In the genomic region with DNA sequence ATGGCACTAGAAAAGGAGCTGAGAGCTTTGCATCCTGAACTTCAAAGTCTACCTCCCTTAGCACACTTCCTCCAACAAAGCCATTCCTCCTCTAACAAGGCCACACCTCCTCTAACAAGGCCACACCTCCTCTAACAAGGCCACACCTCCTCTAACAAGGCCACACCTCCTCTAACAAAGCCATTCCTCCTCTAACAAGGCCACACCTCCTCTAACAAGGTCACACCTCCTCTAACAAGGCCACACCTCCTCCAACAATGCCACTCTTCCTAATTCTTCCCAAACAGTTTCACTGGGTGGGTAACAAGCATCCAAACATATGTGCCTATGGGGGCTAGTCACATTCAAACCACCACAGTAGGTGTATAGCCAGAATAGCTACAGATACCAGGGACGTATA, we compare ENCODE assay signal across 26 mouse cellular contexts. TPM values are rescaled to one million over a fixed set of nuclear protein-coding genes. Genes with fewer than 3 reads are reported as not detected.
DNase-seq lines count a peak whose midpoint lies in the region; ATAC-seq and TF ChIP-seq lines count a peak whose summit lies in the region.
"Had no signal": no experiment of that assay in that cellular context is flagged by ENCODE, and none has a peak within 500 bp of the region (broad histone marks: within the 10 kb centered on the region; RNA-seq: fewer than 3 reads in every experiment).

No protein-coding gene starts in this region.

- ATAC-seq in midbrain, embryonic 11.5 days (ENCODE audit: low FRiP score) = no peak
- no peak for ATAC-seq in midbrain, postnatal 0 days (ENCODE audit: low FRiP score)
- ATAC-seq: CD4-positive, CD25-positive, alpha-beta regulatory T cell, adult 4 months; forebrain, embryonic 13.5 days; forebrain, embryonic 15.5 days; forebrain, postnatal 0 days had no signal

- no peaks in the 10 kb centered on the region for H3K4me1 ChIP-seq in midbrain, embryonic 11.5 days (ENCODE audit: control insufficient read depth, insufficient read depth, low read length)
- no peaks in the 10 kb centered on the region for H3K4me1 ChIP-seq in midbrain, postnatal 0 days (ENCODE audit: insufficient read depth, low read length)
- H3K4me1 ChIP-seq in CH12.LX (ENCODE audit: control insufficient read depth in 1 of 2, insufficient read depth in 2 of 2) (no peaks in the 10 kb centered on the region), MEL (ENCODE audit: control insufficient read depth in 1 of 2, insufficient read depth in 2 of 2, low read length in 2 of 2) (peaks cover 21 to 36% of the 10 kb centered on the region in 2 experiments)
- H3K4me1 ChIP-seq: embryonic facial prominence, embryonic 10.5 days; embryonic facial prominence, embryonic 12.5 days; forebrain, embryonic 13.5 days; forebrain, embryonic 15.5 days had no signal

- TF ChIP-seq RAD21 in CH12.LX (IDR thresholded peaks at IDR 0.05; ENCODE audit: low read depth, low read length) (no peak), MEL (IDR thresholded peaks at IDR 0.05; ENCODE audit: low read depth, low read length) (no peak)

- DNase-seq in midbrain, embryonic 11.5 days (ENCODE audit: low spot score, missing footprints) = peak; percentile 6
- no peak for DNase-seq in midbrain, postnatal 0 days (ENCODE audit: low spot score)
- DNase-seq in CH12.LX (ENCODE audit: extremely low read depth) = peak; percentile 4
- peak; percentile 46 for DNase-seq in MEL (ENCODE audit: low read depth, low spot score)
- peak; percentile 74 for DNase-seq in ZHBTc4 (ENCODE audit: low read depth, low spot score)
- DNase-seq in layer of hippocampus, adult 18-20 months (ENCODE audit: low spot score in 2 of 2) = no peak
- no peak for DNase-seq in frontal cortex, postnatal 25 days (ENCODE audit: low spot score in 2 of 2)
- DNase-seq in spleen, adult 12 weeks (ENCODE audit: low spot score) = no peak
- DNase-seq: adrenal gland, adult 2 months; adrenal gland, postnatal 10 days; adrenal gland, postnatal 36 days; B cell, adult 2 months; cerebellum, adult 11-12 months; cerebellum, adult 2 months; cerebellum, adult 9-10 months; cerebellum, postnatal 10 days; cerebellum, postnatal 25 days; forebrain, postnatal 0 days had no signal

- no peaks in the 10 kb centered on the region for H3K9me3 ChIP-seq in midbrain, embryonic 11.5 days (ENCODE audit: control insufficient read depth, low read length)
- no peaks in the 10 kb centered on the region for H3K9me3 ChIP-seq in midbrain, postnatal 0 days (ENCODE audit: low read length)
- H3K9me3 ChIP-seq in CH12.LX (replicated peaks; ENCODE audit: low read length) (peaks cover 5% of the 10 kb centered on the region), MEL (replicated peaks; ENCODE audit: insufficient read depth, low read length) (no peaks in the 10 kb centered on the region)
- H3K9me3 ChIP-seq: embryonic facial prominence, embryonic 12.5 days; forebrain, embryonic 13.5 days; forebrain, embryonic 15.5 days; G1E had no signal

- TF ChIP-seq EP300 in CH12.LX (IDR thresholded peaks at IDR 0.05; ENCODE audit: low read length) (no peak), MEL (IDR thresholded peaks at IDR 0.05; ENCODE audit: low read depth in 1 of 2, low read length in 2 of 2) (no peak)

- TF ChIP-seq POLR2A in CH12.LX (IDR thresholded peaks at IDR 0.05; ENCODE audit: low read depth, low read length) (no peak), MEL (IDR thresholded peaks at IDR 0.05; ENCODE audit: control insufficient read depth in 1 of 2, insufficient read depth in 1 of 2, low read depth in 1 of 2, low read length in 2 of 2, poor library complexity in 1 of 2) (no peak)

- no peak overlapping the region for H3K4me2 ChIP-seq in midbrain, embryonic 11.5 days
- no peak overlapping the region for H3K4me2 ChIP-seq in midbrain, postnatal 0 days (ENCODE audit: low read depth, low read length, poor library complexity, severe bottlenecking)
- H3K4me2 ChIP-seq in CH12.LX (ENCODE audit: insufficient read depth, low read depth, poor library complexity, severe bottlenecking) = no peak overlapping the region
- H3K4me2 ChIP-seq: embryonic facial prominence, embryonic 12.5 days; forebrain, embryonic 13.5 days; forebrain, embryonic 15.5 days had no signal

- H3K4me3 ChIP-seq in midbrain, embryonic 11.5 days (ENCODE audit: low read depth, low read length) = no peak overlapping the region
- H3K4me3 ChIP-seq in midbrain, postnatal 0 days (ENCODE audit: low read depth, low read length) = no peak overlapping the region
- no peak overlapping the region for H3K4me3 ChIP-seq in CH12.LX (replicated peaks in 1 of 3; ENCODE audit: low read depth in 2 of 3, low read length in 2 of 3, poor library complexity in 1 of 3)
- H3K4me3 ChIP-seq in MEL (ENCODE audit: control insufficient read depth in 1 of 2, insufficient read depth in 1 of 2, low read depth in 2 of 2, low read length in 2 of 2) = no peak overlapping the region
- H3K4me3 ChIP-seq: embryonic facial prominence, embryonic 10.5 days; embryonic facial prominence, embryonic 12.5 days; forebrain, embryonic 13.5 days; forebrain, embryonic 15.5 days had no signal

- no peak for TF ChIP-seq CTCF in midbrain, postnatal 0 days (IDR thresholded peaks at IDR 0.05)
- TF ChIP-seq CTCF in CH12.LX (conservative IDR thresholded peaks at IDR 0.05 in 1 of 2, IDR thresholded peaks at IDR 0.05 in 1 of 2; ENCODE audit: low read depth in 2 of 2, low read length in 2 of 2) (no peak), MEL (IDR thresholded peaks at IDR 0.05 in 2 of 3, conservative IDR thresholded peaks at IDR 0.05 in 1 of 3; ENCODE audit: control insufficient read depth in 1 of 3, insufficient read depth in 1 of 3, low read depth in 2 of 3, low read length in 3 of 3, poor library complexity in 1 of 3, severe bottlenecking in 1 of 3) (no peak)

- no peaks in the 10 kb centered on the region for H3K27me3 ChIP-seq in midbrain, embryonic 11.5 days (ENCODE audit: control insufficient read depth, insufficient read depth, low read length)
- H3K27me3 ChIP-seq in midbrain, postnatal 0 days (ENCODE audit: insufficient read depth, low read length) = no peaks in the 10 kb centered on the region
- H3K27me3 ChIP-seq in CH12.LX (replicated peaks) (peaks cover 14% of the 10 kb centered on the region), MEL (ENCODE audit: control insufficient read depth in 1 of 2, insufficient read depth in 2 of 2, low read length in 2 of 2) (no peaks in the 10 kb centered on the region)
- H3K27me3 ChIP-seq: embryonic facial prominence, embryonic 12.5 days; forebrain, embryonic 13.5 days; forebrain, embryonic 15.5 days had no signal

- no peak overlapping the region for H3K9ac ChIP-seq in midbrain, embryonic 11.5 days (ENCODE audit: low read length)
- no peak overlapping the region for H3K9ac ChIP-seq in midbrain, postnatal 0 days (replicated peaks; ENCODE audit: low read length, poor library complexity, severe bottlenecking)
- H3K9ac ChIP-seq in CH12.LX (ENCODE audit: insufficient read depth, low read depth) (no peak overlapping the region), MEL (ENCODE audit: control insufficient read depth, low read depth, low read length, poor library complexity, severe bottlenecking) (no peak overlapping the region)
- H3K9ac ChIP-seq: embryonic facial prominence, embryonic 12.5 days; forebrain, embryonic 13.5 days; forebrain, embryonic 15.5 days; forebrain, postnatal 0 days had no signal

- dilution Hi-C loops in CH12.LX (cut with MboI; ENCODE audit: extremely low pct_ligation_motif_present, extremely low pct_unique_long_range_greater_than_20kb, low sequenced_read_pairs) = no loop called here

- H3K79me2 ChIP-seq in CH12.LX (replicated peaks; ENCODE audit: control insufficient read depth, extremely low read depth, insufficient read depth, poor library complexity, severe bottlenecking) (no peaks in the 10 kb centered on the region), MEL (ENCODE audit: control insufficient read depth, insufficient read depth, low read length, poor library complexity) (no peaks in the 10 kb centered on the region)

- WGBS in midbrain, embryonic 11.5 days = 89% methylated on average over 1 of the region's 1 CpGs
- 84% methylated on average over 1 of the region's 1 CpGs for WGBS in midbrain, postnatal 0 days

- no peaks in the 10 kb centered on the region for H3K36me3 ChIP-seq in midbrain, embryonic 11.5 days (ENCODE audit: control insufficient read depth, insufficient read depth, low read length)
- no peaks in the 10 kb centered on the region for H3K36me3 ChIP-seq in midbrain, postnatal 0 days (ENCODE audit: insufficient read depth, low read length)
- H3K36me3 ChIP-seq in CH12.LX (replicated peaks in 1 of 2; ENCODE audit: control insufficient read depth in 1 of 2, insufficient read depth in 1 of 2, low read length in 1 of 2) (no peaks in the 10 kb centered on the region), MEL (ENCODE audit: control insufficient read depth in 1 of 2, insufficient read depth in 2 of 2, low read length in 2 of 2) (peaks cover 0 to 23% of the 10 kb centered on the region in 2 experiments; a peak in 2 of 4 replicates)
- H3K36me3 ChIP-seq: embryonic facial prominence, embryonic 10.5 days; embryonic facial prominence, embryonic 12.5 days; forebrain, embryonic 15.5 days; G1E had no signal

- in situ Hi-C loops in CH12.LX (cut with MboI; ENCODE audit: low pct_ligation_motif_present, low pct_unique_long_range_greater_than_20kb, low sequenced_read_pairs) = no loop called here

- no peak overlapping the region for H3K27ac ChIP-seq in midbrain, embryonic 11.5 days (ENCODE audit: low read depth, low read length)
- H3K27ac ChIP-seq in midbrain, postnatal 0 days (ENCODE audit: low read depth, low read length) = no peak overlapping the region
- H3K27ac ChIP-seq in CH12.LX (ENCODE audit: insufficient read depth, low read depth) (no peak overlapping the region), MEL (ENCODE audit: control insufficient read depth, low read depth, low read length) (no peak overlapping the region)
- H3K27ac ChIP-seq: embryonic facial prominence, embryonic 10.5 days; embryonic facial prominence, embryonic 12.5 days; forebrain, embryonic 13.5 days; forebrain, embryonic 15.5 days had no signal

RNA-seq across cellular contexts. Expression of gene Syce3, which starts 7.8 kb away (rescaled TPM):
- polyA plus RNA-seq in midbrain, embryonic 11.5 days (2014; fragmentation: Nextera tagmentation; extraction: Ambion mirVana) = not detected in 2 replicates
- not detected in 2 replicates for total RNA-seq in midbrain, postnatal 0 days (2014; rRNA removed)
- polyA plus RNA-seq in midbrain, postnatal 0 days (2015; fragmentation: Nextera tagmentation; extraction: Ambion mirVana) = not detected in 2 replicates
- total RNA-seq in CH12.LX (2012; rRNA removed) = not detected in 2 replicates
- not detected in 2 replicates for total RNA-seq in CH12.LX (2014; rRNA removed)
- not detected in 2 replicates for polyA plus RNA-seq in CH12.LX (2012; ENCODE audit: insufficient read length, low read depth)
- total RNA-seq in MEL (2012; rRNA removed) = 0.82 and 1.5 TPM in 2 replicates
- polyA plus RNA-seq in MEL (2012; ENCODE audit: insufficient read depth in 1 of 2, insufficient read length in 2 of 2, low read depth in 1 of 2, low replicate concordance in 2 of 2, missing spikeins in 1 of 2) = 1 to 10 TPM in 1 of 2 experiments, not detected in 1; 1.4 TPM
- total RNA-seq in layer of hippocampus, adult 18-20 months (2021) = not detected
- total RNA-seq: adrenal gland, adult 2 months; adrenal gland, postnatal 10 days; adrenal gland, postnatal 36 days; forebrain, postnatal 0 days; G1E had no signal
- polyA plus RNA-seq: adrenal gland, adult 2 months; CD4-positive, CD25-positive, alpha-beta regulatory T cell, adult 4 months; cerebellum, adult 2 months; embryonic facial prominence, embryonic 10.5 days; embryonic facial prominence, embryonic 12.5 days; embryonic facial prominence, embryonic 14.5 days; forebrain, embryonic 11.5 days; forebrain, embryonic 13.5 days; forebrain, embryonic 15.5 days; forebrain, postnatal 0 days; G1E had no signal

RNA-seq across cellular contexts. Expression of gene Klhdc7b, which starts 17.8 kb away (rescaled TPM):
- not detected in 2 replicates for polyA plus RNA-seq in midbrain, embryonic 11.5 days (2014; fragmentation: Nextera tagmentation; extraction: Ambion mirVana)
- total RNA-seq in midbrain, postnatal 0 days (2014; rRNA removed) = 0.14 and 0.22 TPM in 2 replicates
- not detected in 2 replicates for polyA plus RNA-seq in midbrain, postnatal 0 days (2015; fragmentation: Nextera tagmentation; extraction: Ambion mirVana)
- not detected in 2 replicates for total RNA-seq in CH12.LX (2012; rRNA removed)
- total RNA-seq in CH12.LX (2014; rRNA removed) = not detected in 2 replicates
- not detected in 2 replicates for polyA plus RNA-seq in CH12.LX (2012; ENCODE audit: insufficient read length, low read depth)
- total RNA-seq in MEL (2012; rRNA removed) = not detected in 2 replicates
- under 1 TPM in 1 of 2 experiments, not detected in 1; 0.01 TPM for polyA plus RNA-seq in MEL (2012; ENCODE audit: insufficient read depth in 1 of 2, insufficient read length in 2 of 2, low read depth in 1 of 2, low replicate concordance in 2 of 2, missing spikeins in 1 of 2)
- total RNA-seq in layer of hippocampus, adult 18-20 months (2021) = under 1 TPM; 0.32 to 0.51 TPM
- total RNA-seq: adrenal gland, adult 2 months; adrenal gland, postnatal 36 days had no signal
- polyA plus RNA-seq: adrenal gland, adult 2 months; CD4-positive, CD25-positive, alpha-beta regulatory T cell, adult 4 months; embryonic facial prominence, embryonic 10.5 days; embryonic facial prominence, embryonic 12.5 days; embryonic facial prominence, embryonic 14.5 days; forebrain, embryonic 11.5 days; forebrain, embryonic 13.5 days; forebrain, embryonic 15.5 days; G1E had no signal

RNA-seq across cellular contexts. Expression of gene Cpt1b, which starts 23.2 kb away (rescaled TPM):
- polyA plus RNA-seq in midbrain, embryonic 11.5 days (2014; fragmentation: Nextera tagmentation; extraction: Ambion mirVana) = 0.93 and 1.1 TPM in 2 replicates
- total RNA-seq in midbrain, postnatal 0 days (2014; rRNA removed) = 2.4 and 4.7 TPM in 2 replicates
- 1.7 and 2.2 TPM in 2 replicates for polyA plus RNA-seq in midbrain, postnatal 0 days (2015; fragmentation: Nextera tagmentation; extraction: Ambion mirVana)
- total RNA-seq in CH12.LX (2012; rRNA removed) = 1.6 and 2.1 TPM in 2 replicates
- 1.2 and 1.5 TPM in 2 replicates for total RNA-seq in CH12.LX (2014; rRNA removed)
- 0.44 and 2.1 TPM in 2 replicates for polyA plus RNA-seq in CH12.LX (2012; ENCODE audit: insufficient read length, low read depth)
- total RNA-seq in MEL (2012; rRNA removed) = 0.92 and 1.4 TPM in 2 replicates
- polyA plus RNA-seq in MEL (2012; ENCODE audit: insufficient read depth in 1 of 2, insufficient read length in 2 of 2, low read depth in 1 of 2, low replicate concordance in 2 of 2, missing spikeins in 1 of 2) = 1 to 10 TPM in 1 of 2 experiments, not detected in 1; 2.0 TPM
- 1 to 10 TPM; 1.2 to 2.2 TPM for total RNA-seq in layer of hippocampus, adult 18-20 months (2021)

RNA-seq across cellular contexts. Expression of gene Odf3b, which starts 23.4 kb away (rescaled TPM):
- 0.26 and 0.64 TPM in 2 replicates for polyA plus RNA-seq in midbrain, embryonic 11.5 days (2014; fragmentation: Nextera tagmentation; extraction: Ambion mirVana)
- 2.2 and 10.7 TPM in 2 replicates for total RNA-seq in midbrain, postnatal 0 days (2014; rRNA removed)
- 6.7 and 8.6 TPM in 2 replicates for polyA plus RNA-seq in midbrain, postnatal 0 days (2015; fragmentation: Nextera tagmentation; extraction: Ambion mirVana)
- not detected in 2 replicates for total RNA-seq in CH12.LX (2012; rRNA removed)
- not detected in 2 replicates for total RNA-seq in CH12.LX (2014; rRNA removed)
- polyA plus RNA-seq in CH12.LX (2012; ENCODE audit: insufficient read length, low read depth) = not detected in 2 replicates
- not detected in 2 replicates for total RNA-seq in MEL (2012; rRNA removed)
- not detected for polyA plus RNA-seq in MEL (2012; ENCODE audit: insufficient read depth in 1 of 2, insufficient read length in 2 of 2, low read depth in 1 of 2, low replicate concordance in 2 of 2, missing spikeins in 1 of 2)
- total RNA-seq in layer of hippocampus, adult 18-20 months (2021) = 1 to 10 TPM; 3.2 to 4.3 TPM
- total RNA-seq: adrenal gland, postnatal 36 days; G1E had no signal
- polyA plus RNA-seq: G1E had no signal

RNA-seq across cellular contexts. Expression of gene Tymp, which starts 25.6 kb away (rescaled TPM):
- 1.2 and 1.9 TPM in 2 replicates for polyA plus RNA-seq in midbrain, embryonic 11.5 days (2014; fragmentation: Nextera tagmentation; extraction: Ambion mirVana)
- total RNA-seq in midbrain, postnatal 0 days (2014; rRNA removed) = 4.6 and 7.0 TPM in 2 replicates
- 3.1 and 3.6 TPM in 2 replicates for polyA plus RNA-seq in midbrain, postnatal 0 days (2015; fragmentation: Nextera tagmentation; extraction: Ambion mirVana)
- total RNA-seq in CH12.LX (2012; rRNA removed) (1.1 and 1.4 TPM in 2 replicates), CH12.LX (2014; rRNA removed) (2.3 and 2.4 TPM in 2 replicates), MEL (2012; rRNA removed) (0.92 and 1.5 TPM in 2 replicates)
- polyA plus RNA-seq in CH12.LX (2012; ENCODE audit: insufficient read length, low read depth) (1.1 and 1.5 TPM in 2 replicates), MEL (2012; ENCODE audit: insufficient read depth in 1 of 2, insufficient read length in 2 of 2, low read depth in 1 of 2, low replicate concordance in 2 of 2, missing spikeins in 1 of 2) (1 to 10 TPM in 1 of 2 experiments, not detected in 1; 2.0 TPM)
- 1 to 10 TPM; 1.4 to 1.5 TPM for total RNA-seq in layer of hippocampus, adult 18-20 months (2021)
- polyA plus RNA-seq: CD4-positive, CD25-positive, alpha-beta regulatory T cell, adult 4 months had no signal

Comparison
In these comparisons a context has a peak if more than half of its experiments do, and no peak if none do; other contexts are left out.
1. DNase-seq: peak in midbrain, embryonic 11.5 days (single experiment), CH12.LX (single experiment), MEL (single experiment) and ZHBTc4 (single experiment); none in midbrain, postnatal 0 days (single experiment), layer of hippocampus, adult 18-20 months (0 of 2), frontal cortex, postnatal 25 days (0 of 2) and spleen, adult 12 weeks (single experiment).